Mouse (Mus musculus): ENCODE results near the gene Lrp6.

- no peak for TF ChIP-seq CTCF (IDR thresholded peaks at IDR 0.05)
- TF ChIP-seq EP300 (IDR thresholded peaks at IDR 0.05; ENCODE audit: insufficient read depth, low read depth, low read length) = no peak
Observed at GRCm38 (mm10) chr6:134554230-134554629, 12.5 kb downstream of the Lrp6 start.
